Mouse (Mus musculus) myocyte (in vitro differentiated cells): ENCODE results near the gene Cdc42se1. TPM values are rescaled to one million over a fixed set of nuclear protein-coding genes. Genes with fewer than 3 reads are reported as not detected.
"Not testable (repeated sequence)": the region's sequence is repeated elsewhere in the genome, so short reads cannot be mapped to it uniquely, and the experiment has no call there.

Source experiments
- H3K27me3 ChIP-seq: one replicate; pipeline ENCODE4 v1.6.1; 2011; ENCODE audit not compliant: control insufficient read depth, insufficient read depth, insufficient read length
- H3K36me3 ChIP-seq: one replicate; pipeline ENCODE4 v1.6.1; 2011; ENCODE audit not compliant: control insufficient read depth, insufficient read depth
- H3K4me2 ChIP-seq: one replicate; pipeline ENCODE4 v1.6.1; 2011; ENCODE audit warnings: low read depth, control low read depth
- H3K4me3 ChIP-seq: one replicate; pipeline ENCODE4 v1.5.1; 2011; ENCODE audit warnings: mild to moderate bottlenecking, control low read depth, moderate library complexity
- H3K79me2 ChIP-seq: one replicate; pipeline ENCODE4 v1.6.1; 2011; ENCODE audit not compliant: control insufficient read depth, insufficient read depth
- H3ac ChIP-seq: one replicate; pipeline ENCODE4 v1.6.1; 2011; ENCODE audit not compliant: control insufficient read depth, insufficient read length
- CEBPB ChIP-seq: IDR thresholded peaks from 2 replicates; pipeline ENCODE4 v1.6.1; 2011; ENCODE audit warnings: mild to moderate bottlenecking, moderate library complexity; ENCODE audit not compliant: poor library complexity, insufficient read depth, severe bottlenecking
- E2F4 ChIP-seq: IDR thresholded peaks from one replicate; pipeline ENCODE4 v1.6.1; 2011; ENCODE audit warnings: mild to moderate bottlenecking, control low read depth, moderate library complexity; ENCODE audit not compliant: insufficient read depth
- MAX ChIP-seq: IDR thresholded peaks from one replicate; pipeline ENCODE4 v1.6.1; 2011; ENCODE audit warnings: low read depth, mild to moderate bottlenecking, control low read depth
- MYOD1 ChIP-seq, 3 experiments: IDR thresholded peaks; one replicate each; pipeline ENCODE4 v1.6.1; 2011; ENCODE audit warnings: control low read depth in 2 of 3, low read depth in 2 of 3, mild to moderate bottlenecking in 2 of 3, moderate library complexity in 1 of 3; ENCODE audit not compliant: insufficient read length in 2 of 3, control insufficient read depth in 1 of 3
- MYOG ChIP-seq, 3 experiments: IDR thresholded peaks; one replicate each; pipeline ENCODE4 v1.6.1; 2011; ENCODE audit warnings: control low read depth in 2 of 3, low read depth in 2 of 3, mild to moderate bottlenecking in 2 of 3; ENCODE audit not compliant: insufficient read length in 2 of 3, control insufficient read depth in 1 of 3, insufficient read depth in 1 of 3
- POLR2A ChIP-seq: IDR thresholded peaks from one replicate; pipeline ENCODE4 v1.6.1; 2011; ENCODE audit warnings: low read depth, mild to moderate bottlenecking, control low read depth, moderate library complexity; ENCODE audit not compliant: insufficient read length
- POLR2AphosphoS2 ChIP-seq: IDR thresholded peaks from one replicate; pipeline ENCODE4 v1.6.1; 2011; ENCODE audit warnings: low read depth, control low read depth; ENCODE audit not compliant: insufficient read length
- REST ChIP-seq: IDR thresholded peaks from one replicate; pipeline ENCODE4 v1.6.1; 2011; ENCODE audit warnings: mild to moderate bottlenecking, control low read depth, moderate library complexity; ENCODE audit not compliant: insufficient read depth, insufficient read length
- SRF ChIP-seq: IDR thresholded peaks from one replicate; pipeline ENCODE4 v1.6.1; 2011; ENCODE audit warnings: low read depth; ENCODE audit not compliant: control insufficient read depth, insufficient read length
- TCF12 ChIP-seq: IDR thresholded peaks from one replicate; pipeline ENCODE4 v1.6.1; 2011; ENCODE audit warnings: mild to moderate bottlenecking, control low read depth; ENCODE audit not compliant: poor library complexity, insufficient read depth, severe bottlenecking
- TCF3 ChIP-seq: IDR thresholded peaks from one replicate; pipeline ENCODE4 v1.6.1; 2011; ENCODE audit warnings: low read depth, control low read depth; ENCODE audit not compliant: insufficient read length
- USF1 ChIP-seq: IDR thresholded peaks from one replicate; pipeline ENCODE4 v1.6.1; 2011; ENCODE audit warnings: low read depth, mild to moderate bottlenecking, control low read depth, moderate library complexity
- polyA plus RNA-seq: library from polyadenylated mRNA; unstranded; fragments of >200 nt; fragmentation: generic; extraction: Trizol; gene quantifications from one replicate; pipeline ENCODE4 v1.2.1, GENCODE M21; 2012; ENCODE audit warnings: missing spikeins

Cdc42se1 gene
- polyA plus RNA-seq, 1 experiment, result 61.5 TPM

DNA sequence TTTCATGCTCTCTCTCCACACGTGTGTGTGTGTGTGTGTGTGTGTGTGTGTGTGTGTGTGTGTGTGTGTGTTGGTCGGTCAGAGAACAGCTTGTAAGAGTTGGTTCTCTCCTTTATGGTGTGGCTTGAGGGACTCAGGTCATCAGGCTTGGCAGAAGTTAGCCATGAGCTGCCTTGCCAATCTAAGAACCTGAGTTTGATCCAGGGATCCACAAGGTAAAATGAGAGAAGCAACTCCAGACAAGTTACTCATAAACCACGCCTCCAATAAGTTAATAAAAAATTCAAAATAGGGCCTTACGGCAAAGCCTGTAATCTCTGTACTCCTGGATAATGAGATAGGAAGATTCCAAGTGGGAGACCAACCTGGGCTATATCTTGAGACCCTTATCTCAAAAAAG, 20.2 kb upstream of the Cdc42se1 start:
- Histone ChIP-seq H3ac (no peak overlapping the region), H3K4me3 (no peak overlapping the region), H3K36me3 (peaks cover 14% of the 10 kb centered on the region), H3K79me2 (no peaks in the 10 kb centered on the region), H3K4me2 (no peak overlapping the region), H3K27me3 (no peaks in the 10 kb centered on the region)
- TF ChIP-seq TCF3, result no peak
- TF ChIP-seq TCF12, result no peak
- TF ChIP-seq POLR2AphosphoS2, result no peak
- no peak for TF ChIP-seq CEBPB
- no peak for TF ChIP-seq USF1
- no peak for TF ChIP-seq MAX
- no peak for TF ChIP-seq MYOG (IDR thresholded peaks at IDR 0.05; ENCODE audit: control insufficient read depth in 1 of 3, insufficient read depth in 1 of 3, insufficient read length in 2 of 3, low read depth in 2 of 3)
- TF ChIP-seq E2F4, result no peak
- no peak for TF ChIP-seq REST
- TF ChIP-seq MYOD1 (IDR thresholded peaks at IDR 0.05; ENCODE audit: control insufficient read depth in 1 of 3, insufficient read length in 2 of 3, low read depth in 2 of 3), result no peak
- TF ChIP-seq POLR2A, result no peak
- no peak for TF ChIP-seq SRF

DNA sequence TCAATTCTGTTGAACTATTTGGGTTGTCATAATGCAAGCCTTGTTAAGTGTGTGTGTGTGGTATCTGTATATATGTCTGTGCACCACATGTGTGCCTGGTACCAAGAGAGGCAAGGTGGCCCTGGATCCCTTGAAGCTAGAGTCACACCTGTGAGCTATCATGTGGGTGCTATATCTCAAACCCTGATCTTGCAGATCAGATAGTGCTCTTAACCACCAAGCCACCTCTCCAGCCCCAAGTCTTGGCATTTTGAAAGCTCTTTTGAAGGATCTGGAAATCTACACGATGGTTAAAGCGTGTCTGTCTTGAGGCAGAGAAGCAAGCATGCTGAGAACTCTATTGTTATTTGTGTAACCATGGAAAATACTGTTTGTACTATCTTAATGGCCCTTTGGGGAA, 17.9 kb upstream of the Cdc42se1 start:
- Histone ChIP-seq H3K4me2 (no peak overlapping the region), H3K36me3 (peaks cover 17% of the 10 kb centered on the region), H3ac (no peak overlapping the region), H3K27me3 (no peaks in the 10 kb centered on the region), H3K79me2 (no peaks in the 10 kb centered on the region), H3K4me3 (no peak overlapping the region)
- no peak for TF ChIP-seq MYOD1 (IDR thresholded peaks at IDR 0.05; ENCODE audit: control insufficient read depth in 1 of 3, insufficient read length in 2 of 3, low read depth in 2 of 3)
- TF ChIP-seq TCF3, result no peak
- no peak for TF ChIP-seq POLR2A
- no peak for TF ChIP-seq CEBPB
- TF ChIP-seq E2F4, result no peak
- no peak for TF ChIP-seq USF1
- no peak for TF ChIP-seq SRF
- no peak for TF ChIP-seq MAX
- TF ChIP-seq REST, result no peak
- TF ChIP-seq POLR2AphosphoS2, result no peak
- no peak for TF ChIP-seq TCF12
- no peak for TF ChIP-seq MYOG (IDR thresholded peaks at IDR 0.05; ENCODE audit: control insufficient read depth in 1 of 3, insufficient read depth in 1 of 3, insufficient read length in 2 of 3, low read depth in 2 of 3)

DNA sequence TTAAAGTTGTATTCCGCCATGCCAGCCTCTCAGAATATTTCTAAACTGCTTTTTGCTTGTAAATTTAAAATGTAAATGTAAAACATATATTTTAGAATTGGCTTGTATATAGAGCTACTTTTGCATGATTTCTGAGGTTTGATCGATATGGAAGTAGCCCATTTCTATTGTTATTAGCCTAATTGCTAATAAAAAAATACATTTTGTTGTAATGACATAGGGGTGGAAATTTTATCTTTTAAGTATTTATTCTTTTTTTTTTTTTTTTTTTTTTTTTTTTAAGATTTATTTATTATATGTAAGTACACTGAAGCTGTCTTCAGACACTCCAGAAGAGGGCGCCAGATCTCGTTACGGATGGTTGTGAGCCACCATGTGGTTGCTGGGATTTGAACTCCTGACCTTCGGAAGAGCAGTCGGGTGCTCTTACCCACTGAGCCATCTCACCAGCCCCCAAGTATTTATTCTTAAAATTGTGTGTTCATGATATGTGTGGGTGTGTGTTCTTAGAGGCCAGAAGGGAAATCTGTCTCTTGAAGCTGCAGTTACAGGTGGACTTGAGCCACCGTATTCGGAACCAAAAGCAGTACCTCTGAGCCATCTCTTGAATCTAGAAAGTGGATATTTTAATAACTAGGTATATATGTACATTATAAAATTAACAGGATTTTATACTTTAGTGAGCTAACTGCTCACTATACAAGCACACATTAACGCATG, 15.5 kb upstream of the Cdc42se1 start:
- not testable (repeated sequence) for H3K4me2 ChIP-seq, H3K27me3 ChIP-seq, H3K4me3 ChIP-seq, H3ac ChIP-seq
- H3K79me2 ChIP-seq, result peaks cover 12% of the 10 kb centered on the region
- H3K36me3 ChIP-seq, result peaks cover 13% of the 10 kb centered on the region

DNA sequence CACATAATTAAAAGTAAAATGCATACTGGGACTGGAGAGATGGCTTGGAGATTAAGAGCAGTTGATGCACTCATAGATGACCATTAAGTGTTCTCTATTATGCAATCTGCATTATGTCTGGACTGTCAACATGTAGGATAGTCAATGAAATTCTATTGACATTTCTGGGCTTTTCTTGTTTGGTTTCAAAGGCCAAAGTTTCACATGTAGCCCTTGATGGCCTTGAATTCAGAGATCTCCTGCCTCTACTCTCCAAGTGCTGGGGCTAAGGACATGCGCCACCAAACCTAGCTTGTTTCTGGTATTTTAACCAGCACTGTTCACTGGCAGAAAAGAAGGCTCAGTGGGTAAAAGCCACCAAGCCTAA, 14.9 kb upstream of the Cdc42se1 start:
- no peaks in the 10 kb centered on the region for H3K27me3 ChIP-seq
- H3ac ChIP-seq, result no peak overlapping the region
- H3K79me2 ChIP-seq, result peaks cover 12% of the 10 kb centered on the region
- TF ChIP-seq SRF, result no peak
- no peak for TF ChIP-seq CEBPB
- no peak for TF ChIP-seq POLR2A
- H3K4me2 ChIP-seq, result no peak overlapping the region
- H3K4me3 ChIP-seq, result no peak overlapping the region
- peaks cover 13% of the 10 kb centered on the region for H3K36me3 ChIP-seq

DNA sequence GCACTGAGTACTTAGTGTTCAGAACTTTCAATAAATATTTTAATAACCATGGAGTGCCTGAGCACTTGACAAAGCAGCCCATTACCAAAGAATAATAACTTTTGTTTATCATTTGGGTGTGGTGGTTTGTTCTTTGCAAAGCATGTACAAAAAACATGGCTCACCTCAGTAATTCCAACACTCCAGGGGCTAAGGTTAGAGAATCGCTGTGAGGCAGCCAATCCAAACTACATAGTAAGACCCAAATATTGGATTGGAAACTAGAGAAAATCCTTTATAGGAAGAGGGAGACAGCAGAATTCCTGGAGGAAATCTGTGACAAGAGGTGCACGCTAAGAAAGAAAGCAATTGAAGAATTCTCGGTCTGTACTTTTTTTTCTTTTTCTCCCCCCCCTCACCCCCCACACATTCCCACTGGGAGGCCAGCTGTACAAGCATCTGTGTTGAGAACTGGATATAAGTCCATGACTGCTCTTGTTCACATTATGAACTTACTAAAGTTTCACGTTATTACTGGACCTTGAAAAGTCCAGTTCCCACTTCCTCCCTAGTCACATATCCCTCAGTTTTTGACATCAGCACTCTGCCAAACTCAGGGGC, 11.8 kb upstream of the Cdc42se1 start:
- peak overlapping the region; percentile 89 for H3K4me2 ChIP-seq
- H3K36me3 ChIP-seq, result peaks cover 38% of the 10 kb centered on the region
- TF ChIP-seq USF1 (no peak), E2F4 (no peak), TCF12 (no peak), CEBPB (no peak), POLR2AphosphoS2 (no peak), SRF (no peak), MYOD1 (IDR thresholded peaks at IDR 0.05; ENCODE audit: control insufficient read depth in 1 of 3, insufficient read length in 2 of 3, low read depth in 2 of 3) (no peak), REST (no peak), MYOG (IDR thresholded peaks at IDR 0.05; ENCODE audit: control insufficient read depth in 1 of 3, insufficient read depth in 1 of 3, insufficient read length in 2 of 3, low read depth in 2 of 3) (no peak), MAX (no peak), POLR2A (no peak), TCF3 (no peak)
- peak overlapping the region; percentile 43 for H3ac ChIP-seq
- H3K4me3 ChIP-seq, result peak overlapping the region; percentile 79
- no peaks in the 10 kb centered on the region for H3K27me3 ChIP-seq
- H3K79me2 ChIP-seq, result peaks cover 23% of the 10 kb centered on the region
